Comparison of ENCODE assay signal across 18 mouse cellular contexts in genomic region chr17:70998400-70998975, GRCm38 (mm10). TPM values are rescaled to one million over a fixed set of nuclear protein-coding genes. Genes with fewer than 3 reads are reported as not detected.
A peak's percentile ranks its signal among the peaks of the same experiment; 100 is the strongest.
DNase-seq lines count a peak whose midpoint lies in the region; ATAC-seq and TF ChIP-seq lines count a peak whose summit lies in the region.
"Had no signal": no experiment of that assay in that cellular context is flagged by ENCODE, and none has a peak within 500 bp of the region (broad histone marks: within the 10 kb centered on the region; RNA-seq: fewer than 3 reads in every experiment).

No protein-coding gene starts in this region.

- H3K27ac ChIP-seq in heart, adult 2 months: peak overlapping the region; percentile 100
- H3K27ac ChIP-seq in liver, embryonic 11.5 days (ENCODE audit: low read depth, low read length): no peak overlapping the region
- H3K27ac ChIP-seq in heart, postnatal 0 days (ENCODE audit: low read depth): peak overlapping the region; percentile 95
- H3K27ac ChIP-seq: forebrain, embryonic 13.5 days; macrophage; neural tube, embryonic 15.5 days had no signal

- peaks cover 38% of the 10 kb centered on the region for H3K36me3 ChIP-seq in heart, adult 2 months (ENCODE audit: control insufficient read depth, insufficient read depth, low read length)
- H3K36me3 ChIP-seq in liver, embryonic 11.5 days (ENCODE audit: control insufficient read depth, insufficient read depth, low read length): peaks cover 22% of the 10 kb centered on the region
- peaks cover 27% of the 10 kb centered on the region for H3K36me3 ChIP-seq in heart, postnatal 0 days (replicated peaks; ENCODE audit: control insufficient read depth, insufficient read depth, low read length)

- peak overlapping the region; percentile 39 for H3K4me3 ChIP-seq in heart, adult 2 months
- no peak overlapping the region for H3K4me3 ChIP-seq in liver, embryonic 11.5 days (ENCODE audit: low read depth, low read length)
- H3K4me3 ChIP-seq in heart, postnatal 0 days (ENCODE audit: low read depth, low read length): peak overlapping the region; percentile 25
- H3K4me3 ChIP-seq: embryonic facial prominence, embryonic 12.5 days; forebrain, embryonic 13.5 days; neural tube, embryonic 15.5 days had no signal

- TF ChIP-seq POLR2A in heart, adult 2 months (IDR thresholded peaks at IDR 0.05; ENCODE audit: insufficient read depth, low read depth, low read length): no peak

- no peak overlapping the region; the same call in 1 of the 2 replicates for H3K9ac ChIP-seq in heart, adult 2 months (ENCODE audit: low read depth, low read length)
- no peak overlapping the region for H3K9ac ChIP-seq in liver, embryonic 11.5 days (ENCODE audit: low read depth, low read length)
- H3K9ac ChIP-seq in heart, postnatal 0 days (replicated peaks; ENCODE audit: low read depth, low read length): peak overlapping the region; percentile 55
- H3K9ac ChIP-seq: embryonic facial prominence, embryonic 12.5 days; forebrain, embryonic 13.5 days; neural tube, embryonic 15.5 days had no signal

- 11% methylated on average over 9 of the region's 9 CpGs for WGBS in heart, adult 2 months
- 80% methylated on average over 9 of the region's 9 CpGs for WGBS in liver, embryonic 11.5 days
- 20% methylated on average over 9 of the region's 9 CpGs for WGBS in heart, postnatal 0 days

- no peaks in the 10 kb centered on the region for H3K9me3 ChIP-seq in liver, embryonic 11.5 days (ENCODE audit: control insufficient read depth, low read length)
- no peaks in the 10 kb centered on the region for H3K9me3 ChIP-seq in heart, postnatal 0 days (replicated peaks; ENCODE audit: control insufficient read depth, low read length)
- H3K9me3 ChIP-seq: embryonic facial prominence, embryonic 12.5 days; forebrain, embryonic 13.5 days; G1E; neural tube, embryonic 15.5 days had no signal

- ATAC-seq in liver, embryonic 11.5 days (replicated peaks; ENCODE audit: low FRiP score): no peak
- ATAC-seq in heart, postnatal 0 days (ENCODE audit: insufficient read depth, low read depth): no peak
- no peak for ATAC-seq in megakaryocyte-erythroid progenitor cell, adult 5-6 weeks (replicated peaks; ENCODE audit: low FRiP score, low TSS enrichment, poor library complexity, severe bottlenecking)
- ATAC-seq: forebrain, embryonic 13.5 days had no signal

- H3K27me3 ChIP-seq in heart, adult 2 months (ENCODE audit: control insufficient read depth, insufficient read depth, low read length): no peaks in the 10 kb centered on the region
- no peaks in the 10 kb centered on the region for H3K27me3 ChIP-seq in liver, embryonic 11.5 days (replicated peaks; ENCODE audit: control insufficient read depth, insufficient read depth, low read length)
- no peaks in the 10 kb centered on the region for H3K27me3 ChIP-seq in heart, postnatal 0 days (ENCODE audit: control insufficient read depth, insufficient read depth, low read length)
- H3K27me3 ChIP-seq: embryonic facial prominence, embryonic 12.5 days; forebrain, embryonic 13.5 days; neural tube, embryonic 15.5 days had no signal

- H3K4me1 ChIP-seq in heart, adult 2 months (ENCODE audit: control insufficient read depth, insufficient read depth, low read length): peaks cover 23% of the 10 kb centered on the region
- peaks cover 28% of the 10 kb centered on the region for H3K4me1 ChIP-seq in liver, embryonic 11.5 days (replicated peaks; ENCODE audit: control insufficient read depth, insufficient read depth, low read length)
- peaks cover 41% of the 10 kb centered on the region for H3K4me1 ChIP-seq in heart, postnatal 0 days (ENCODE audit: control insufficient read depth, insufficient read depth)

- H3K4me2 ChIP-seq in liver, embryonic 11.5 days: peak overlapping the region; percentile 20
- H3K4me2 ChIP-seq in heart, postnatal 0 days (ENCODE audit: low read depth, low read length): peak overlapping the region; percentile 58
- H3K4me2 ChIP-seq: forebrain, embryonic 13.5 days; neural tube, embryonic 15.5 days had no signal

- TF ChIP-seq EP300 in heart, adult 2 months (IDR thresholded peaks at IDR 0.05; ENCODE audit: insufficient read depth, low read depth, low read length): no peak
- no peak for TF ChIP-seq EP300 in heart, postnatal 0 days (IDR thresholded peaks at IDR 0.05; ENCODE audit: low read depth)

- intact Hi-C loops in heart, adult 2 months (cut with DNase I): no loop called here
- intact Hi-C loops in heart, postnatal 25 days (cut with DNase I): no loop called here

- H3K79me2 ChIP-seq in heart, adult 2 months (replicated peaks; ENCODE audit: control insufficient read depth, insufficient read depth, low read length): peaks cover 8% of the 10 kb centered on the region

- 0 out of 2 replicates have a peak, but pooled peaks have one; percentile 3 for TF ChIP-seq CTCF in heart, adult 2 months (IDR thresholded peaks at IDR 0.05)
- no peak for TF ChIP-seq CTCF in heart, postnatal 0 days (IDR thresholded peaks at IDR 0.05; ENCODE audit: low read depth)

- peak in 1 of 2 experiments; percentile 35 for DNase-seq in heart, adult 2 months
- no peak for DNase-seq in heart, postnatal 25 days (ENCODE audit: low spot score)
- no peak for DNase-seq in liver, embryonic 11.5 days (ENCODE audit: low spot score)
- DNase-seq in liver: no peak
- DNase-seq in Muller cell, postnatal 12 days (ENCODE audit: inconsistent ontology term): peak; percentile 38
- peak; percentile 59 for DNase-seq in heart, postnatal 0 days (ENCODE audit: low spot score)
- no peak for DNase-seq in embryo, embryonic 10.5 days (ENCODE audit: low spot score)
- DNase-seq: adrenal gland, postnatal 36 days; B cell, adult 2 months; cerebellum, postnatal 25 days; retina, postnatal 1 day; thymus, postnatal 36 days had no signal

RNA-seq across cellular contexts. Expression of gene Myom1, which starts 3.9 kb away (rescaled TPM):
- total RNA-seq in heart, adult 2 months (2021): 1,000 to 10,000 TPM in 1 of 2 experiments, 100 to 1,000 TPM in 1; 865 to 1,030 TPM
- polyA plus RNA-seq in heart, adult 2 months (2012; rRNA removed): 222 and 381 TPM in 2 replicates
- 1,000 to 10,000 TPM; 1,192 to 1,218 TPM for total RNA-seq in heart, postnatal 25 days (2021)
- 5.8 and 7.3 TPM in 2 replicates for polyA plus RNA-seq in liver, embryonic 11.5 days (2014; fragmentation: Nextera tagmentation; extraction: Ambion mirVana)
- 392 and 459 TPM in 2 replicates for total RNA-seq in heart, postnatal 0 days (2014; rRNA removed; ENCODE audit: low replicate concordance)
- 214 and 238 TPM in 2 replicates for polyA plus RNA-seq in heart, postnatal 0 days (2015; fragmentation: Nextera tagmentation; extraction: Ambion mirVana)
- 2.8 and 9.2 TPM in 2 replicates for total RNA-seq in megakaryocyte-erythroid progenitor cell, adult 5-6 weeks (2014; fragmentation: Nextera tagmentation)
- total RNA-seq in megakaryocyte-erythroid progenitor cell, adult 5-6 weeks (2017): 1.0 and 1.9 TPM in 2 replicates

RNA-seq across cellular contexts. Expression of gene Myl12a, which starts 4.2 kb away (rescaled TPM):
- 1,000 to 10,000 TPM in 1 of 2 experiments, 100 to 1,000 TPM in 1; 822 to 1,002 TPM for total RNA-seq in heart, adult 2 months (2021)
- 617 and 695 TPM in 2 replicates for polyA plus RNA-seq in heart, adult 2 months (2012; rRNA removed)
- total RNA-seq in heart, postnatal 25 days (2021): 100 to 1,000 TPM; 944 to 988 TPM
- polyA plus RNA-seq in liver, embryonic 11.5 days (2014; fragmentation: Nextera tagmentation; extraction: Ambion mirVana): 428 and 442 TPM in 2 replicates
- 429 and 487 TPM in 2 replicates for total RNA-seq in heart, postnatal 0 days (2014; rRNA removed; ENCODE audit: low replicate concordance)
- 773 and 817 TPM in 2 replicates for polyA plus RNA-seq in heart, postnatal 0 days (2015; fragmentation: Nextera tagmentation; extraction: Ambion mirVana)
- total RNA-seq in megakaryocyte-erythroid progenitor cell, adult 5-6 weeks (2014; fragmentation: Nextera tagmentation): 185 and 246 TPM in 2 replicates
- total RNA-seq in megakaryocyte-erythroid progenitor cell, adult 5-6 weeks (2017): 162 and 168 TPM in 2 replicates

Comparison
In these comparisons a context has a peak if more than half of its experiments do, and no peak if none do; other contexts are left out.
1. DNase-seq: peak in Muller cell, postnatal 12 days (single experiment) and heart, postnatal 0 days (single experiment); none in heart, postnatal 25 days (single experiment), liver, embryonic 11.5 days (single experiment), liver (single experiment) and embryo, embryonic 10.5 days (single experiment).
2. RNA of gene Myom1, which starts 3.9 kb away (total RNA-seq): 1,192 to 1,218 TPM in heart, postnatal 25 days, 865 to 1,030 TPM in heart, adult 2 months and 392 to 459 TPM in heart, postnatal 0 days; 1.0 to 9.2 TPM in megakaryocyte-erythroid progenitor cell, adult 5-6 weeks; every median in the first group is over 10 times any median in the second.